Mouse (Mus musculus) myocyte (in vitro differentiated cells): ENCODE measurements at regions not wholly inside any gene's neighbourhood (a gene's known extent, or its start where the extent isn't known, plus 50 kb on each side); places are given as distances from the start of the nearest gene placed in this dataset.

Experiments used
- E2F4 ChIP-seq: IDR thresholded peaks from one replicate; pipeline ENCODE4 v1.6.1; 2011; ENCODE audit warnings: mild to moderate bottlenecking, control low read depth, moderate library complexity; ENCODE audit not compliant: insufficient read depth
- MAX ChIP-seq: IDR thresholded peaks from one replicate; pipeline ENCODE4 v1.6.1; 2011; ENCODE audit warnings: low read depth, mild to moderate bottlenecking, control low read depth
- MYOD1 ChIP-seq, 3 experiments: IDR thresholded peaks; one replicate each; pipeline ENCODE4 v1.6.1; 2011; ENCODE audit warnings: control low read depth in 2 of 3, low read depth in 2 of 3, mild to moderate bottlenecking in 2 of 3, moderate library complexity in 1 of 3; ENCODE audit not compliant: insufficient read length in 2 of 3, control insufficient read depth in 1 of 3
- MYOG ChIP-seq, 3 experiments: IDR thresholded peaks; one replicate each; pipeline ENCODE4 v1.6.1; 2011; ENCODE audit warnings: control low read depth in 2 of 3, low read depth in 2 of 3, mild to moderate bottlenecking in 2 of 3; ENCODE audit not compliant: insufficient read length in 2 of 3, control insufficient read depth in 1 of 3, insufficient read depth in 1 of 3
- POLR2A ChIP-seq: IDR thresholded peaks from one replicate; pipeline ENCODE4 v1.6.1; 2011; ENCODE audit warnings: low read depth, mild to moderate bottlenecking, control low read depth, moderate library complexity; ENCODE audit not compliant: insufficient read length
- POLR2AphosphoS2 ChIP-seq: IDR thresholded peaks from one replicate; pipeline ENCODE4 v1.6.1; 2011; ENCODE audit warnings: low read depth, control low read depth; ENCODE audit not compliant: insufficient read length
- TCF12 ChIP-seq: IDR thresholded peaks from one replicate; pipeline ENCODE4 v1.6.1; 2011; ENCODE audit warnings: mild to moderate bottlenecking, control low read depth; ENCODE audit not compliant: poor library complexity, insufficient read depth, severe bottlenecking
- TCF3 ChIP-seq: IDR thresholded peaks from one replicate; pipeline ENCODE4 v1.6.1; 2011; ENCODE audit warnings: low read depth, control low read depth; ENCODE audit not compliant: insufficient read length
- USF1 ChIP-seq: IDR thresholded peaks from one replicate; pipeline ENCODE4 v1.6.1; 2011; ENCODE audit warnings: low read depth, mild to moderate bottlenecking, control low read depth, moderate library complexity

- TF ChIP-seq POLR2A (no peak), TCF12 (no peak), MAX (no peak), MYOD1 (IDR thresholded peaks at IDR 0.05; ENCODE audit: control insufficient read depth in 1 of 3, insufficient read length in 2 of 3, low read depth in 2 of 3) (no peak), USF1 (no peak), MYOG (IDR thresholded peaks at IDR 0.05; ENCODE audit: control insufficient read depth in 1 of 3, insufficient read depth in 1 of 3, insufficient read length in 2 of 3, low read depth in 2 of 3) (no peak), POLR2AphosphoS2 (no peak), TCF3 (no peak), E2F4 (no peak)
These were observed 81.5 kb upstream of the Dpt start for GRCm38 (mm10) chr1:164714905-164715304.
